Mouse (Mus musculus) intestine, embryonic 14.5 days (tissue): ENCODE measurements around the gene Eif2b5. TPM values are rescaled to one million over a fixed set of nuclear protein-coding genes. Genes with fewer than 3 reads are reported as not detected.

Source experiments
- ATAC-seq: fragments of 200-750 bp; cut with Nextera tagmentation; replicated peaks from 2 replicates; pipeline ENCODE4 v1.8.0; 2017; ENCODE audit warnings: low read depth, moderate number of reproducible peaks, moderate TSS enrichment, moderate library complexity; ENCODE audit not compliant: low FRiP score, low TSS enrichment
- DNase-seq: peaks from one replicate; pipeline ENCODE4 v3.0.0-alpha.2; 2018; ENCODE audit warnings: low spot score
- H3K27ac ChIP-seq: fragments of 300-500 bp; sonication (generic); 2 replicates; pipeline ENCODE4 v1.5.1; 2014; ENCODE audit warnings: low read depth, mild to moderate bottlenecking, control low read depth
- H3K27me3 ChIP-seq: fragments of 300-500 bp; sonication (generic); replicated peaks from 2 replicates; pipeline ENCODE4 v1.6.1; 2014; ENCODE audit warnings: low read length, control low read depth; ENCODE audit not compliant: control insufficient read depth, insufficient read depth
- H3K36me3 ChIP-seq: fragments of 300-500 bp; sonication (generic); 2 replicates; pipeline ENCODE4 v1.6.1; 2014; ENCODE audit warnings: low read length, control low read depth; ENCODE audit not compliant: control insufficient read depth, insufficient read depth
- H3K4me1 ChIP-seq: fragments of 300-500 bp; sonication (generic); replicated peaks from 2 replicates; pipeline ENCODE4 v1.6.1; 2014; ENCODE audit warnings: low read length, control low read depth, mixed read lengths; ENCODE audit not compliant: control insufficient read depth, insufficient read depth
- H3K4me2 ChIP-seq: fragments of 300-500 bp; sonication (generic); 2 replicates; pipeline ENCODE4 v1.6.1; 2014; ENCODE audit warnings: low read length
- H3K4me3 ChIP-seq: fragments of 300-500 bp; sonication (generic); 2 replicates; pipeline ENCODE4 v1.5.1; 2014; ENCODE audit warnings: low read depth, low read length, control low read depth, mixed read lengths
- H3K9ac ChIP-seq: fragments of 300-500 bp; sonication (generic); 2 replicates; pipeline ENCODE4 v1.6.1; 2014; ENCODE audit warnings: mild to moderate bottlenecking, low read length
- H3K9me3 ChIP-seq: fragments of 300-500 bp; sonication (generic); 2 replicates; pipeline ENCODE4 v1.6.1; 2016; ENCODE audit warnings: low read length, control low read depth; ENCODE audit not compliant: control insufficient read depth
- WGBS: fragments of 180-500 bp; shearing (Covaris S2); extraction: QIAGEN DNeasy Blood & Tissue Kit; methylation state at CpG from one replicate; pipeline ENCODE4 v1.1.7; 2014; 5-methylcytosine and 5-hydroxymethylcytosine counted together
- polyA plus RNA-seq: library from polyadenylated mRNA; unstranded; fragments of >200 nt; fragmentation: Nextera tagmentation; extraction: Ambion mirVana; gene quantifications from 2 replicates; pipeline ENCODE4 v1.2.1, GENCODE M21; 2014

The Eif2b5 gene
- polyA plus RNA-seq, 1 experiment from 2014 or later = 98.9 TPM

DNA sequence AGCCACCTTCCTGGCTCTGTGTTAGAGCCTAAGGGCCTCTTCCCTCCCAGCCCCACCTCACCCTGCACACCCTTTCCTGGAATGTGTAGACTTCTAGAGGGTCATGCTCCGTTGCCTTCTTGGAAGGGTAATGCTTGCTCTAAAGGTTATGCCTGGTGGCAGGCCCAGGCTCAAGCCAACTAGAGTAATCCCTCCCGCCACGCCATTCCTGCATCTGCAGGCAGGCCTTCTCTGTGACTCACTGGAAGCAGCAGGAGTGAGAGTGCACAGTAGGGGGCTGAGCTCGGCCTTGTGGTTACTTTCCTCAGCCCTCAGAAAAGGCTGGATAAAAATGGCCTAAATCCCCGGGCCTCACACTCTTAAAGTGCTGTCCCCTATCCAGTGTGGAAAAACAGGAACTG is 38.5 kb downstream of the Eif2b5 start:
- H3K4me2 ChIP-seq = peak overlapping the region; percentile 94
- ATAC-seq = no peak
- no peaks in the 10 kb centered on the region for H3K27me3 ChIP-seq
- 52% methylated on average over 5 of the region's 5 CpGs for WGBS
- no peak overlapping the region for H3K27ac ChIP-seq
- H3K9ac ChIP-seq = peak overlapping the region; percentile 20
- peaks cover 19% of the 10 kb centered on the region for H3K4me1 ChIP-seq
- H3K36me3 ChIP-seq = peaks cover 57% of the 10 kb centered on the region
- DNase-seq = peak; percentile 54
- H3K9me3 ChIP-seq = no peaks in the 10 kb centered on the region
- peak overlapping the region; percentile 17 for H3K4me3 ChIP-seq

DNA sequence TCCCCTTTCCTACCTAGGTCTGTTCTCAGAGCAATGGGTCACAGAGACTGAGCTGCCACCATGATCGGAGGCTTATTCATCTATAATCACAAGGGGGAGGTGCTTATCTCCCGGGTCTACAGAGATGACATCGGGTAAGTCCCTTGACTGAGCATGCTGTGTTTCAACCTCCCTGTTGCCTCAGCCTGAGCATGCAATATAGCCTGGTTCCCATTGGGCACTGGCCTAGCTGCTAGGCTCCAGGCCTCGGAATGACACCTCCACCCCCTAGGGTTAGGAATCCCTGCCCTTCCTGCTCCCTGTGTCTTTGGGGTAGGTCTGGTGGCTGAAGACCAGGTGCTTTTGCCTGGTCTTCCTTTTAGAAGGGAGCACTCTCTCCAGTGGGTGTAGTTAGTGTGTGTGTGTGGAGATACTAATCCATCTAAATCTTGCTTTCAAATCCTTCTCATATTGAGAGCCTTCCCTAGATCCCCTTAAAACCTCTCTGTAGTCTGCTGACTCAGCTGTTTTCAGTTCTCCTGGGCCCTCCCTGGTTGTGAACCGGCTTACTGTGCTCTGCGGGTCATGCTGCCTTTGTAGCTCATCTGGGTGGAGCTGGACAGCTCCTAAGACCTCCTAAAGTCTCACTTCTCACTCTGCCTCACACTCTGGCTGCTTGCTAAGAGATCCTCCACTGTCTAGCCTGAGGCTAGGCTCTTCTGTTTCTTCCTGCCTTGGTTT is 39.1 kb downstream of the Eif2b5 start:
- Histone ChIP-seq H3K4me2 (peak overlapping the region; percentile 94), H3K4me1 (peaks cover 19% of the 10 kb centered on the region), H3K9me3 (no peaks in the 10 kb centered on the region), H3K27ac (no peak overlapping the region), H3K36me3 (peaks cover 61% of the 10 kb centered on the region), H3K9ac (peak overlapping the region; percentile 20; the same call in 1 of the 2 replicates), H3K27me3 (no peaks in the 10 kb centered on the region), H3K4me3 (no peak overlapping the region)
- ATAC-seq (no peak), DNase-seq (no peak)
- 48% methylated on average over 6 of the region's 6 CpGs for WGBS

DNA sequence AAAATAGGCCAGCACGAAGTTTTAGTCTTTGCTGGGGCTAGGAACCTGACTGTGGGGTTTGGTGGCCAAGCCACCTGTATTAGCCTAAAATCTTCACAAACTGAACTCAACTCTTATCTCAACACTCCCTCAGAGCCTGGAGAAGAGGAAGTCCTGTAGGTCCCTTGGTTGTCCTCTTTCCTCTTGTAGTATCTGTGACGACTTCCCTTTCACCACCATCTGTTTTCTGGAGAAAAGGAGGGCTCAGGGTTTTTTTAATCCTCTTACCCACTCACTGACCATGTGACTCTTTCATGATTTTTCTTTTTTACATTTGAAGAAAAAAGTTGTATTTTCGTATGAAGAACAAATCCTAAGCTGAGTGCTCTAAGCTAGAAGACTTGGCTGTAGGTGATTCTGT is 41.0 kb downstream of the Eif2b5 start:
- WGBS = 82% methylated on average over 3 of the region's 3 CpGs
- Histone ChIP-seq H3K9me3 (no peaks in the 10 kb centered on the region), H3K36me3 (peaks cover 68% of the 10 kb centered on the region), H3K4me1 (peaks cover 19% of the 10 kb centered on the region), H3K9ac (no peak overlapping the region), H3K4me3 (no peak overlapping the region), H3K4me2 (no peak overlapping the region), H3K27me3 (no peaks in the 10 kb centered on the region), H3K27ac (no peak overlapping the region)
- ATAC-seq = no peak
- no peak for DNase-seq

DNA sequence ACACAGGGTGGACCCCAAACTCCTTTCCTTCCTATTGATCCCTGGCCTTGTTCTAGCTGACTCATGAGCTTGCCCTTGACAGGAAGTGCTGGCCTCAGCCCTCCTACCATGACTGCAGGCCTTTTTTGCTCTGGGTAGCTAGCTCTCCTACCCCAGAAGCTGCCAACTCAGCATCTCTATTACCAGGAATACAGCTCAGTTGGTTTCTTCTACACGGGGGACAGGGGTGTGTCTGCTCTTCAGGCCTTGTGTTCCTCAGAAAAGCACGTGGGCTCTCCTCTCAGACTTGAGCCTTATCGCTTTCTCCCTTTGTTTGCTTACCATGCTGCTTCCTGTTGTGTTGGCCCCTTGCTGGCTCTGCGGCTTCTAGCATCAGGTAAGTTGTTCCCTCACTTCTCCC is 41.8 kb downstream of the Eif2b5 start:
- DNase-seq (no peak), ATAC-seq (no peak)
- H3K4me1 ChIP-seq = peaks cover 19% of the 10 kb centered on the region
- peaks cover 75% of the 10 kb centered on the region for H3K36me3 ChIP-seq
- H3K4me2 ChIP-seq = no peak overlapping the region
- no peaks in the 10 kb centered on the region for H3K9me3 ChIP-seq
- no peak overlapping the region for H3K9ac ChIP-seq
- no peak overlapping the region for H3K4me3 ChIP-seq
- H3K27me3 ChIP-seq = no peaks in the 10 kb centered on the region
- no peak overlapping the region for H3K27ac ChIP-seq
- 82% methylated on average over 4 of the region's 4 CpGs for WGBS

DNA sequence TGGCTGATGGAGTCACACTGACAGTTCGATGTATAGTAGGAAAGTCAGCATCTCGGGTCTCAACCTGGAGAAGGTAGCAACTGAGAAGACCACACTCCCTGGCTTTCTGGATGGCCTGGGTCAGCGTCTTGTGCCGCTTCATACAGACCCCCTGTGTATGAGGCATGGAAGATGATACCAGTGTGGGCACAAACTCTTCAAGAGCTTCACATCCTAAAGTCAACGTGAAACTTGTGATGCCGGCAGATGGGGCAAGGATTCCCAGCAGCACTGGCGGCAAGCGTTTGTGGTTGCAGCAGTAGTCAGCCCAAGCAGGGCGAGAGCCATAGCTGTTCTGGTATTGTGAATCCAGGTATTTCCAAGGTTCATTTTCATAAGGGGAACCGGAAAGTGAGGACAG is 47.1 kb downstream of the Eif2b5 start:
- WGBS = 92% methylated on average over 10 of the region's 10 CpGs
- no peak for ATAC-seq
- H3K36me3 ChIP-seq = peaks cover 64% of the 10 kb centered on the region

DNA sequence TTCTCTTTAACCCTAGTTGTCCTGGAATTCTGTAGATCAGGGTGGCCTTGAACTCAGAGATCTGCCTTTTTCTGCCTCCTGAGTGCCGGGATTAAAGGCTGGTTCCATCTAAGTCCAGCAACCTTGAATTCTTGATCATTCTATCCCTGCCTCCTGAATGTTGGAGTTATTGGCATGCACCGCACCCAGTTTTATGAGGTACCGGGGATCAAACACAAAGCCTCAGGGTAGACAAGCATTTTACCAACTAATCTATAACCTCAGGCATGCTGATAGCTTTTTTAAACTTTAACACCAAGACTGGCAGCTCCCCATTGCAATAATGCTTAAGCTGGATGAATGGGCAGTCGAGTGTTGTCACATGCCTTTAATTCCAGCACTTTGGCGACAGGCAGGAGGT is 48.8 kb downstream of the Eif2b5 start:
- peaks cover 11% of the 10 kb centered on the region for H3K4me1 ChIP-seq
- H3K27me3 ChIP-seq = no peaks in the 10 kb centered on the region
- peak overlapping the region; percentile 95; the same call in 1 of the 2 replicates for H3K4me3 ChIP-seq
- peaks cover 63% of the 10 kb centered on the region for H3K36me3 ChIP-seq
- 46% methylated on average over 5 of the region's 5 CpGs for WGBS
- H3K9me3 ChIP-seq = no peaks in the 10 kb centered on the region
- H3K9ac ChIP-seq = peak overlapping the region; percentile 48; the same call in 1 of the 2 replicates
- H3K4me2 ChIP-seq = peak overlapping the region; percentile 74
- peak overlapping the region; percentile 34 for H3K27ac ChIP-seq
- DNase-seq (no peak), ATAC-seq (no peak)

More for the DNA sequence above, 47.1 kb downstream of the Eif2b5 start:
- Histone ChIP-seq H3K27ac (no peak overlapping the region), H3K27me3 (no peaks in the 10 kb centered on the region), H3K9me3 (no peaks in the 10 kb centered on the region), H3K9ac (no peak overlapping the region), H3K4me2 (no peak overlapping the region), H3K4me3 (no peak overlapping the region), H3K4me1 (peaks cover 11% of the 10 kb centered on the region)
- DNase-seq = no peak

DNA sequence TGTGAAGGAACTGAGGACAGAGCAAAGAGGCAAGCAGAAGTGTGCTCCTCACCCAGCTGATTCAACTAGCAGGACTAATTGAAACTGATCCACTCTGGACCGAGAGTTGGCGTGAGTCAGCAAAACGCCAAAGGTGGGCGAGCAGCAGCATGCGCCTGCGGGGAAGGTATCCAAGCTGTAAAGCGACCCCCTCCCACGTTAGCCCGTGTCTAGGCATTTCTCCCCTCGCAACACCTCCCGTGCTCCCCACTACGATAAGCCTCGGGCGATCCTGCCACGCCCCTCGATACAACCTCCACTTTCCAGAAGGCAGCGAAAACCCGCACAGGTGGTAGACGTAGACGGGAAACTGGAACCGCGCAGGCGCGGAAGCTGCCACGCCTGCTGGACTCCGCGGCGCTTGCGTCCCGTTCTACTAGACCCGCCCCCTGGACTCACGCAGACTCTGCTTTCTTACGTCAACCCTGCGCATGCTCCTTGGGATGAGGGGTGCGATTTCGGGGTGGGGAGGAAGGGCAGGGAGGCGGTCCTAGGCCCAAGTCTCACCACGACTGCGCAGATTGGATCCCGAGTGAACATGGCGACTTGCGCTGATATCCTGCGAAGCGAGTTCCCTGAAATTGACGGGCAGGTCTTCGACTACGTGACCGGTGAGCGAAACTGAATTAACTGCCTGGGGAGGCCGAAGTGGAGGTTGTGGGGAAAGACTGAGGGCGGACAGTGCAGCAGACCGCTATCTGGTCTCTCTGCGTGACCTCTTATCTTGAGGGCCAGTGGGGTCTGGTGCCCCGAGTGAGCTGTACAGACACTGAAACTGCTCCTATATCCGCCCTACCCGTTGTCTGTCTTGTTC is 49.7 kb downstream of the Eif2b5 start, which contains the start of gene Abcf3:
Abcf3 (plus strand) TSS at position 482 of the 853 bp plus-strand sequence.
- H3K9me3 ChIP-seq = no peaks in the 10 kb centered on the region
- ATAC-seq (peak; percentile 96), DNase-seq (peak; percentile 93)
- under 1% methylated on average over 56 of the region's 56 CpGs for WGBS
- peaks cover 63% of the 10 kb centered on the region for H3K36me3 ChIP-seq
- H3K4me2 ChIP-seq = peak within 1 kb of the TSS; percentile 97
- H3K9ac ChIP-seq = peak within 1 kb of the TSS; percentile 75
- no peaks in the 10 kb centered on the region for H3K27me3 ChIP-seq
- H3K4me1 ChIP-seq = peaks cover 11% of the 10 kb centered on the region
- peak within 1 kb of the TSS; percentile 95 for H3K4me3 ChIP-seq
- peak within 1 kb of the TSS; percentile 34 for H3K27ac ChIP-seq

DNA sequence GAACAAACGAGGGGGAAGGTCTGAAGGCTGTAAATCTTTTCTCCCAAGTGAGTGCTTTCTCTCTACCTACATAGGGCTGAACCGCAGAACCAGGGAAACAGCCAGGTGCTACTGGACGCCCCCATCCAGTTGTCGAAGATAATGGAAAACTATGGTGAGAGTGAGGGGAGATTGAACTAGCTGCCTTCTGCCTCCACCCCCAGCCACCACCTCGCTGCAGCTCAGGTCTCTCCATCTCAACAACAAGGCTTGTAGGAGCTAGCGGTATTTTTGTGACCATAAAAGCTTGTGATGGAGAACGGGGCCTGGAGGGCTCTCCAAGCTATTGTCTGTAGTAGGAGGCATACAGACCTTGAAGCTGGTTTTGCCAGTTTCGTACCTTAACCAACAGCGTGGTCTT is 50.5 kb downstream of the Eif2b5 start:
- no peak for ATAC-seq
- DNase-seq = no peak
- peaks cover 11% of the 10 kb centered on the region for H3K4me1 ChIP-seq
- no peaks in the 10 kb centered on the region for H3K9me3 ChIP-seq
- peak overlapping the region; percentile 95 for H3K4me3 ChIP-seq
- 50% methylated on average over 9 of the region's 9 CpGs for WGBS
- H3K4me2 ChIP-seq = peak overlapping the region; percentile 97
- no peaks in the 10 kb centered on the region for H3K27me3 ChIP-seq
- no peak overlapping the region for H3K27ac ChIP-seq
- peaks cover 64% of the 10 kb centered on the region for H3K36me3 ChIP-seq
- H3K9ac ChIP-seq = peak overlapping the region; percentile 75
